In the genomic region with DNA sequence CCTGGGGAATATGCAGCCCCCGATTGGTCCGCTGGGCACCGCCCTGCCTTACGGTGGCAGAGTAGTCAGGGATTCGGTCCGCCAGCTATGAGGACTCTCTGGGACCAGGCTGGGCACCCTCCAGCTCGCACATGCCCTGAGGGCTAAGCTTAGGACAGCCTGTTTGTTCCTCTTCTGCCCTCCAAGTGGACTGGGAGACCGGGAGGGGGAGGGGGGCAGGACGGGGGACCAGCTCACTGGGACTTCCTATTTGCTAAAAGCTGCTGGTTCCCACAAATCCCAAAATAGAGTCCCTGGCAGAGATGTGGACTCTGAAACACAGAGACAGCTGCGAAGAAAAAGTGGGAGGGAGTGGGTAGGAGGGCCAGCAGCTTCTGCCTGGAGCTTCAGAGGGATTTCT, we compare ENCODE assay signal across 8 mouse cellular contexts.
DNase-seq lines count a peak whose midpoint lies in the region; ATAC-seq and TF ChIP-seq lines count a peak whose summit lies in the region.

No protein-coding gene starts in this region.

- no peak overlapping the region for H3K4me2 ChIP-seq in forebrain, postnatal 0 days (ENCODE audit: low read depth)
- no peak overlapping the region for H3K4me2 ChIP-seq in forebrain, embryonic 15.5 days (replicated peaks)
- no peak overlapping the region for H3K4me2 ChIP-seq in forebrain, embryonic 16.5 days (ENCODE audit: low read length)

- H3K27me3 ChIP-seq in forebrain, postnatal 0 days (ENCODE audit: insufficient read depth, low read length), result no peaks in the 10 kb centered on the region
- no peaks in the 10 kb centered on the region for H3K27me3 ChIP-seq in forebrain, embryonic 15.5 days
- H3K27me3 ChIP-seq in forebrain, embryonic 16.5 days (replicated peaks; ENCODE audit: control insufficient read depth, insufficient read depth, low read length), result no peaks in the 10 kb centered on the region

- no peak for ATAC-seq in forebrain, postnatal 0 days
- no peak for ATAC-seq in forebrain, embryonic 15.5 days (replicated peaks)
- no peak for ATAC-seq in inflammation-experienced regulatory T-cells, adult 6 months
- no peak for ATAC-seq in activated CD4-positive, CD25-positive, alpha-beta regulatory T cell, adult 4 months
- no peak for ATAC-seq in forebrain, embryonic 16.5 days

- no peaks in the 10 kb centered on the region for H3K4me1 ChIP-seq in forebrain, postnatal 0 days (ENCODE audit: insufficient read depth)
- no peaks in the 10 kb centered on the region for H3K4me1 ChIP-seq in forebrain, embryonic 15.5 days
- H3K4me1 ChIP-seq in forebrain, embryonic 16.5 days (replicated peaks; ENCODE audit: control insufficient read depth, insufficient read depth, low read length), result no peaks in the 10 kb centered on the region

- no peak overlapping the region for H3K9ac ChIP-seq in forebrain, postnatal 0 days
- no peak overlapping the region for H3K9ac ChIP-seq in forebrain, embryonic 15.5 days (replicated peaks)
- no peak overlapping the region for H3K9ac ChIP-seq in forebrain, embryonic 16.5 days (replicated peaks; ENCODE audit: low read depth, low read length)

- WGBS in forebrain, postnatal 0 days, result 51% methylated on average over 10 of the region's 10 CpGs
- 65% methylated on average over 10 of the region's 10 CpGs for WGBS in forebrain, embryonic 15.5 days
- WGBS in forebrain, embryonic 16.5 days, result 67% methylated on average over 10 of the region's 10 CpGs

- no peak overlapping the region for H3K4me3 ChIP-seq in forebrain, postnatal 0 days (ENCODE audit: low read depth, low read length)
- no peak overlapping the region for H3K4me3 ChIP-seq in forebrain, embryonic 15.5 days
- H3K4me3 ChIP-seq in forebrain, embryonic 16.5 days (replicated peaks; ENCODE audit: low read length), result no peak overlapping the region

- H3K9me3 ChIP-seq in forebrain, postnatal 0 days (ENCODE audit: low read length), result no peaks in the 10 kb centered on the region
- no peaks in the 10 kb centered on the region for H3K9me3 ChIP-seq in forebrain, embryonic 15.5 days
- no peaks in the 10 kb centered on the region for H3K9me3 ChIP-seq in forebrain, embryonic 16.5 days (ENCODE audit: control insufficient read depth, low read length)

- no peaks in the 10 kb centered on the region for H3K36me3 ChIP-seq in forebrain, postnatal 0 days (ENCODE audit: insufficient read depth)
- H3K36me3 ChIP-seq in forebrain, embryonic 15.5 days, result no peaks in the 10 kb centered on the region
- no peaks in the 10 kb centered on the region for H3K36me3 ChIP-seq in forebrain, embryonic 16.5 days (ENCODE audit: control insufficient read depth, insufficient read depth)

- DNase-seq in forebrain, postnatal 0 days, result peak; percentile 33
- peak; percentile 71 to 85 for DNase-seq in gastrocnemius, adult 8-10 months (ENCODE audit: low spot score in 2 of 2)
- peak; percentile 49 to 67 for DNase-seq in layer of hippocampus, adult 18-20 months (ENCODE audit: low spot score in 2 of 2)
- DNase-seq in lung, postnatal 14 days, result peak; percentile 38

- H3K27ac ChIP-seq in forebrain, postnatal 0 days (ENCODE audit: low read depth, low read length), result no peak overlapping the region
- H3K27ac ChIP-seq in forebrain, embryonic 15.5 days (replicated peaks), result no peak overlapping the region
- no peak overlapping the region for H3K27ac ChIP-seq in forebrain, embryonic 16.5 days (ENCODE audit: low read length)

- TF ChIP-seq CTCF in forebrain, postnatal 0 days (IDR thresholded peaks at IDR 0.05; ENCODE audit: low read depth), result no peak
